Mouse (Mus musculus) layer of hippocampus, adult 9-11 months (tissue): Measurements from ENCODE around the gene Pif1.

Experiments
- DNase-seq: peaks from one replicate; pipeline ENCODE4 v3.0.0; 2022

The Pif1 gene

DNA sequence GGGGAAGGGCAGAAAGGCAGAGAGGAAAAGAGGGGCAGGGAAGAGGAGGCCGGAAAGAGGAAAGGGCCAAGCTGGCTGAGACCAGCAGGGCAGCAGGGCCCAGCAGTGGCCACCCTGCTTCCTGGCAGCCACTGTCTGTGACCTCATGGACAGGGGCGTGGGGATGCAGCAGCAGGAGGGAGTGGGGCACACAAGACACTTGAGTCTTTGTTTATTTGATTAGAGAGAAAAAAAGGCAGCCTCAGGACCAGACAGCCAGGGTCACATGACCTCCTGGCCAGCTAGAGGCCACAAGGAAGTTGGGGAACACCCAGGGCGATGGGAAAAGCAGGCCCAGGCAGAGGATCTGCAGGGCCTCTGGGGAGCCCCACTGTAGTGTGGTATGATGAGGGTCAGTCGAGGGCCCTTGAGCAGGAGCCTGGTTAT, 24.9 kb upstream of the Pif1 start:
- DNase-seq: peak; percentile 90

DNA sequence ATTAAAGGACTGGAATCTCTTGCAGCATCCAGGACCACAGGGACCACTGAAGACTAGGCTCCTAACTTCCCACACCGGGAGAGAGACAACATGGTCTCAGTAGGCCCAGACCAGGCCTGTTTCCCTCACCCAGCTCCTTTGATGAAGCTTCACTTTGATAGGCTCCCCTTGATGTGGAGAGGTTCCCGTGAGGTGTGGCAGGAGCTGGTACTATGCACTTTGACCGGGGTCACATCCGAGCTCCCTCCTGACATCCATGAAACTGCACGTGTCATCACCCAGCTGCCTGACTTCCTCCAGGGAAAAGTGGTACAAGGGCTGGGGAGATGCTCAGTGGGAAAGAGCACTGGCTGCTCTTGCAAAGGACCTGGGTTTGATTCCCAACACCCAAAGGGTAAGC, 23.9 kb upstream of the Pif1 start:
- DNase-seq: no peak

- DNase-seq: no peak
Observed at GRCm38 (mm10) chr9:65564698-65565097, 22.3 kb upstream of the Pif1 start.

DNA sequence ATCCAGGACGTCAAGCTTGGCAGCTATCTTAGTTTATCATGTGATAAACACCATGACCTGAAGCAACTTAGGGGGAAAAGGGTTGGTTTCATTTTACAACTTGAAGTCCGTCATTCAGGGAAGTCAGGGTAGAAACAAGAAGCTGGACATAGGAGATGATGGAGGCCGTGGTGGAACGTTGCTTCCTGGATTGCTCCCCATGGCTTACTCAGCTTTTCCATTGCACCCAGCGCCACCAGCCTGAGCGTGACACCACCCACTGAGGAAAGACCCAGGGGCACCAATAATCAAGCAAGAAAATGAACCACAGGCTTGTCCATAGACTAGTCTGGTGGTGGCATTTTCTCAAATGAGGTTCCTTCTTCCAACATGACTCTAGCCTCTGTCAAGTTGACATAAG, 18.2 kb upstream of the Pif1 start:
- DNase-seq: peak; percentile 55

DNA sequence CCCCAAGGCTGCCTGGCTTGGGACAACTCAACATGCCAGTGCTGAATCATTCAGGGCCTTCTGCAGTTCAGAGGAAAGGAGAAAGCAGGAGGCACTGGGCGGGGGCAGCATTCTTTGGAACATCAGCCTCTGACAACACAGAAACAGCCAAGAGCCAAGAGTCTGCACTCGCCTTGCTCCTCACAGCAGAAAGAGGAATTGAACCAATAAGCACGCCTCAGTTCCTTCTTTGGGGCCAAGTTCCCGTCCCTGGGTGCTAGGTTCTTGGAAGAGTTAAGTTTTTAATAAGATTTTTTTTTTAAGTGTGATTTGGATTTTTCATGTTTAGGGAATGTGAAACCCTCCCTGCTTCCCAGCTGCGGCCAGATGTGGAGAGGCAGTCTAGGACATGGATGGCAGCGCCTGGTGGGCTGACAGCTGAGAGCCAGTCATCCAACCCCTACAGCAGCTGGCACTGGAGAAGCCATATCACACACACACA, 17.4 kb upstream of the Pif1 start:
- DNase-seq: no peak

DNA sequence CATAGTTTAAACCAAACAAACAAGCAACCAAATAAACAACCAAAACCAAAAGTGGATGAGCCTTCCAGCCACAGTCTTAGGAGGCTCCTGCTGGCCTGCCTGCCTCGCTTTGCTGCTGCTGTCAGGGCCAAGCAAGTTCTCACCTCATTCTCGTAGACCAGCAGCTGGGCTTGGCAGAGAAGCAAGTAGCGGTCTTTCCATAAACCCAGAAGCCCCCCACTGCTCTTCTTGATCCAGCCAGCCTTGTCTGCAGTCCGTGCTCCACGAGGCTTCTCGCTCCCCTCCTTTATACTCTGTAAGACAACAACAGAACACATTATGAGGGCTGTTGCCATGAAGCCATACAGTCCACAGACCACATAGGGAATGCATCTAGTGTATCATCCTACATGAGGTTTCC, 14.1 kb upstream of the Pif1 start:
- no peak for DNase-seq

DNA sequence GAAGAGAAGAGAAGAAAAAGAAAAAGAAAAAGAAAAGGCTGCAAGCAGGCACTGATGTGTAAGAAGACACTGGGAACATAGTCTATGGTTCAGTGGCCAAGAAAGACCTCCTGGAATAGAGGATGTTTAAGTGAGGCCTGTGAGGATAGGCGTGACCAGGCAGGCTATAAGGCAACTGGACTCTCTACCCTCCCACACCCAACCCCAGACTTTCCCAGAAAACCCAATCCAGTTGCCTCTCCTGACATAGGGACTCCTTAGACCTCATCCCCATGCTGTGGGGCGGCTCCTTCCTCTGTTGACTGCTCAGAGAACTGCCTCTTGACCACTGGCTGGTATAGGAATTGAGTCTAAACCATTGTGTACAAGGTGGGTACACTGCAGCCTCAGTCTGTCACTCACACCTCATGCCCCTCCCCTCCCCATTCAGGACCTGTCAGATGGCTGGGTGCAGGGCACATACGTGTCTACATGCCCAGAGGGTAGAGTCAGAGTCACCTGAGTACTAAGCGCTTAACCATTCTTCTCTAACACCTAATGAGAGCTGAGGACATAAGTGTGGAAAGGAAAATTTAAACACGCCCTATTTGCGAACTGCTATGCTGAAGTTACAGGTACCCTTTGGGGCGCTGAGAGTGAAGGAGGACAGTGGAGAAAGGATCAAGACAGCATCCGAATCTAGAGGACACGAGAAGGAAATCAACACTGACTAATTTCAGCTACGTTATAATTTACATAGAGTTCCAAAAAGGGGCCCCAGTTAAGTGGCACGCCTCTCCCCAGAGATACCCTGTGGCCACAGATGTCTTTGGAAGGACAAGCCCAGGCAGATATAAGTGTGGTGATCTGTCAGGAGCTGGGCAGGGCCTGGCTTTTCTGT, 12.2 kb upstream of the Pif1 start:
- DNase-seq: no peak

GRCm38 (mm10) chr9:65575393-65576196, 11.4 kb upstream of the Pif1 start:
- DNase-seq: no peak

- DNase-seq: peak; percentile 52
Observed at GRCm38 (mm10) chr9:65576861-65577510, 10.0 kb upstream of the Pif1 start.

- DNase-seq: no peak
Observed at GRCm38 (mm10) chr9:65577511-65578196, 9.3 kb upstream of the Pif1 start.

DNA sequence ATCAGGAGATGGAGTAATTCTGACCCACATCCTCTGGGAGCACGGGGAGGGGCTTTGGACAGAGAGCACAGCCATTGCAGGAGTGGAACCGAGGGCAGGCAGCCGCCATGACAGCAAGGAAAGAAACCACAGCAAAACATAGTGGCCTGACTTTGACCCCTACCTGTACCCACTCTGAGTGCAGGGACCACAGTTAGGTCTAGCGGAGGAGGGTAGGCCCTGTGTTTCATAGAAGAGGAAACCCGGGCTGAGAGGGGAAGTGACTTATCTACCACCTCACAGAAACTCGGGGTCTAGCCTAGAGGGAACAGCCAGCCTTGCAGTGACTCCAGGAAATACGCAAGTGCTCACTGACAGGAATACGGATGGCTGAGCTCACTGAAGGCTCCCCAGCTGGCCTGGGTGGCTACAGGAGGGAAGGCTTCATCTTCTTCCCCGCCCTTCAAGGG, 8.1 kb upstream of the Pif1 start:
- DNase-seq: no peak

- peak; percentile 93 for DNase-seq
Observed at GRCm38 (mm10) chr9:65579781-65580371, 7.1 kb upstream of the Pif1 start, which contains the start of gene Plekho2. TSS of gene Plekho2 (minus strand) at chr9:65580040.

GRCm38 (mm10) chr9:65580401-65581256, 6.3 kb upstream of the Pif1 start:
- peak; percentile 81 for DNase-seq

DNA sequence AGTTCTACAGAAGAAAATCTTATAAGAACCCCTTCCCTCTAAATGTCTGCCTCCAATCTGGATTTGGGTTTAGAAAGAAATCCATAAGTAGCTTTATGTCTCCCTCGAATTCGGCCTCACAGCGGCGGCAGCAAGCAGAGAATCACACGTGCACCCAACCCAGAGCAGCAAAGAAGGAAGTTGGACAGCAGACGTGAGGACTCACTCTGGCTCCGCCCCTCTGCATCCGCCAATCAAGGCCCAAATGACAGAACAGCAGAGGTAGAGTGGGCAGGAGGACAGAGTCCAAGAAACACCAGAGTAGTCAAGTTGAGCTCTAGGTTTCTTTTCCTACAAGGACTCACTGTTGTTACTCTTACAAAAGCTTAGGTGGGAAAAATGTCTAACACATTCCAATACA, 3.9 kb upstream of the Pif1 start:
- DNase-seq: no peak

- no peak for DNase-seq
Observed at GRCm38 (mm10) chr9:65587270-65587572, 261 bp downstream of the Pif1 start.

DNA sequence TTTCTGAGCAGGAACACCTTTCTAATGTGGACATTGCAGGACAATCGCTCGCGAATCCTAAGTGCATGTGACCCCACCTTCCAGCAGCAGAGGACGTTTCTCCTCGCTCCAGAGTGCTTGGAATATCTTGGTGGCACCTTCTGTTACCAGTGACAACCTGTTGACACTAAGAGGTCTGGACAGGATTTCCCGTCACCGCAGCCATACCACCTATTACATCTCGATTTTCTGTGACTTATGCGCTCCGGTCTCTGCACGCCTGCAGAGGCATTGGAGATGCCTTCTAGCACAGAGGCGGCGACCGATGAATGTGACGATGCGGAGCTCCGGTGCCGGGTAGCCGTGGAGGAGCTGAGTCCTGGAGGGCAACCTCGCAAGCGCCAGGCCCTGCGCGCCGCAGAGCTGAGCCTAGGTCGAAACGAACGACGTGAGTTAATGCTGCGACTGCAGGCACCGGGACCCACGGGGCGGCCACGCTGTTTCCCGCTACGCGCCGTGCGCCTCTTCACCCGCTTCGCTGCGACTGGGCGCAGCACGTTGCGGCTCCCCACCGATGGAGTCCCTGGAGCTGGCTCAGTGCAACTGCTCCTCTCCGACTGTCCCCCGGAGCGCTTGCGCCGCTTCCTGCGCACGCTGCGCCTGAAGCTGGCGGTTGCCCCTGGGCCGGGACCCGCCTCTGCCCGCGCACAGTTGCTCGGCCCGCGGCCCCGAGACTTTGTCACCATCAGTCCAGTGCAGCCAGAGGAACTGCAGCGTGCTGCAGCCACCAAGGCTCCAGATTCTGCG, 806 bp downstream of the Pif1 start:
- no peak for DNase-seq

DNA sequence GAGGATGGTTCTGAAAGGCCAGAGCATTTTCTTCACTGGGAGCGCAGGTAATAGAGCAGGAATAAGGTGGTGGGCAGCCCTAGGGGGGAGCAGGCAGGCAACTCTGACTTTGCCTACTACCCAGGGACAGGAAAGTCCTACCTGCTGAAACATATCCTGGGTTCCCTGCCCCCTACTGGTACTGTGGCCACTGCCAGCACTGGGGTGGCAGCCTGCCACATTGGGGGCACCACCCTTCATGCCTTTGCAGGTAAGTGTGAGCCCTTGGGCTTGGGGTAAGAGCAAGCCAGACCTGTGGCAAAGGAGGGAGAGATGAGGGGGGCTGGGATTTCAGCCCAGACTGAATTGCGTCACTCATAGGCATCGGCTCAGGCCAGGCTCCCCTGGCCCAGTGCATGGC, 2.1 kb downstream of the Pif1 start:
- no peak for DNase-seq

DNA sequence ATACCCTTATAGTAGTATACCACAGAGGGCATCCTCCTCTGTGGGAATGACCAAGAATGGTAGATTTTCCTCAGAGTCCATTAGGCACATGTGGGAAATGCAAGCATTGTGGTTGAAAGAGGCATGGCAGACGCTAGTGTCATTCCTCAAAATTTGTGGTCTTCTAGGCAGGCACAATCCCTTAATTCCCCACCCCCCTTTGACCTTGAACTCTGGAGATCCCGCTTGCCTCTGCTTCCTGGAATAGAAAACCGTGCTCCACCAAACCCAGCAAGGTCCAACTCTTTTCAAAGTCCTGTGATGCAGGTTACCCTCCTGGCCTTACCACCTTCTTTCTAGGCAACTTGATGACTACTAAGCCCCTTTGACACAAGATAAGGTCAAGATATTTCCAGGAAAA, 5.8 kb downstream of the Pif1 start:
- no peak for DNase-seq

- no peak for DNase-seq
Observed at GRCm38 (mm10) chr9:65593596-65593995, 6.6 kb downstream of the Pif1 start.

DNA sequence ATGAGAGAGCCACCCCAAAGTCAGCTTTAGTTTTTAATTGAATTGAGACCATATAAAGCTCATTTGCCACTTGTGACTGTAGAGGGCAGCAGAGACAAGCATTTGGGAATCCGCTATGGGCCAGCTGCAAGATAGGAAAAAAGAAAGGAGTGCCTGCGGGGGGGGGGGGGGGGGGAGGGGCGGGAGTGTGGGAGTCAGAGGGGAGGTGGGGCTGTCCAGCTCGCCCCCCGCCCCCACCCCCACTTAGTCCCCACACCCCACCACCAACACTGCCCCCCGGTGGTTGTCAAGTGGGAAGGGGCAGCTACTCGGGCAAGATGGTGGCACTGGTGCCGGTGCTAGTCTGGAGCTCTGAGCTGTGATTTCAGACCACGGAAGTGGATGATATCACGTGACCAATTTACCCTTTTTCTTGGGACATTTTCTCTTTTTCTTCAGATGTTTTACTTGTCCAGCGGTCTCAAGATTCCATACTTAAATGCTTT, 11.8 kb downstream of the Pif1 start:
- DNase-seq: no peak
